Comparison of ENCODE assay signal across 8 mouse cellular contexts in the genomic region with DNA sequence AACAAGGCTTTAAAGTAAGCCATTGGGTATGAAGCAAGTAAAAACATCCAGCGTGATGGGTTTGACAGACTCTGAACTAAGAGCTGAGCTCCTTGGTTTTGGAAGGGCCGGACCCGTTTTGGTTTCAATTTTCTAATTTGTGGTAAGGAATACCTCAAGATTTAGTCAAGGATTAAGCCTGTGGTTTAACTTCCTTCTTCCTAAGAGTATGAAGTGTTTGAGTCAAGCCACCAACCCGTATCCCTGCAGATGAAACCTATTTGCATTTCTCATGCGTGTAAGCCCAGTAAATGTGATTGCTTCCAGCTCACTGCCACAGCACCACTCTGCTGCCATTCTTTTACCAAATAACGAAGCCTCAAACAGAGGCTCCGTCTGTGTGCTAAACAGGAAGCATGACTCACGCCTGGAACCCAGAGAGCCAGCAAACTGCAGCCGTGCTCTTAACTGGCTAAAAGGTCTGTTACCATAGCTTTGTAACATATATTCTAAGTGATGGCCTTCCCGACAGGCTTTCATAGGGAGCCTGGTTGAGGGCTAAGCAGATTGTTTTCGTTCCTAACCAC.
A peak's percentile ranks its signal among the peaks of the same experiment; 100 is the strongest.
DNase-seq lines count a peak whose midpoint lies in the region; ATAC-seq lines count a peak whose summit lies in the region.

No protein-coding gene starts in this region.

- H3K4me2 ChIP-seq in embryonic facial prominence, embryonic 11.5 days (ENCODE audit: low read depth, low read length) = no peak overlapping the region
- H3K4me2 ChIP-seq in heart, embryonic 15.5 days = peak overlapping the region; percentile 18; the same call in 1 of the 2 replicates
- H3K4me2 ChIP-seq in limb, embryonic 12.5 days = peak overlapping the region; percentile 37
- peak overlapping the region; percentile 1; the same call in 1 of the 2 replicates for H3K4me2 ChIP-seq in midbrain, embryonic 16.5 days (ENCODE audit: low read length)

- H3K9me3 ChIP-seq in embryonic facial prominence, embryonic 11.5 days (replicated peaks; ENCODE audit: control insufficient read depth, low read length) = no peaks in the 10 kb centered on the region
- H3K9me3 ChIP-seq in heart, embryonic 15.5 days (replicated peaks) = no peaks in the 10 kb centered on the region
- no peaks in the 10 kb centered on the region for H3K9me3 ChIP-seq in limb, embryonic 12.5 days
- H3K9me3 ChIP-seq in midbrain, embryonic 16.5 days (replicated peaks; ENCODE audit: control insufficient read depth, low read length, poor library complexity, severe bottlenecking) = no peaks in the 10 kb centered on the region

- peak; percentile 35 for DNase-seq in layer of hippocampus, adult 11-12 months (ENCODE audit: low spot score)
- DNase-seq in layer of hippocampus, adult 9-10 months (ENCODE audit: low spot score) = no peak
- peak; percentile 14 for DNase-seq in adrenal gland, adult 8-10 months
- peak; percentile 75 for DNase-seq in embryonic facial prominence, embryonic 11.5 days (ENCODE audit: low spot score)
- no peak for DNase-seq in testis, postnatal 10 days (ENCODE audit: low spot score)

- 24% methylated on average over 11 of the region's 11 CpGs for WGBS in embryonic facial prominence, embryonic 11.5 days
- WGBS in heart, embryonic 15.5 days = 45% methylated on average over 11 of the region's 11 CpGs
- 24% methylated on average over 11 of the region's 11 CpGs for WGBS in limb, embryonic 12.5 days
- WGBS in midbrain, embryonic 16.5 days = 55% methylated on average over 11 of the region's 11 CpGs

- no peak overlapping the region for H3K27ac ChIP-seq in embryonic facial prominence, embryonic 11.5 days (replicated peaks; ENCODE audit: low read depth, low read length)
- H3K27ac ChIP-seq in heart, embryonic 15.5 days = 0 out of 2 replicates have a peak overlapping the region, but pooled peaks have one; percentile 1
- peak overlapping the region; percentile 68; the same call in 1 of the 2 replicates for H3K27ac ChIP-seq in limb, embryonic 12.5 days
- no peak overlapping the region for H3K27ac ChIP-seq in midbrain, embryonic 16.5 days (ENCODE audit: low read length)

- H3K4me1 ChIP-seq in embryonic facial prominence, embryonic 11.5 days (ENCODE audit: control insufficient read depth, insufficient read depth, low read length) = no peaks in the 10 kb centered on the region
- H3K4me1 ChIP-seq in heart, embryonic 15.5 days (replicated peaks) = peaks cover 3% of the 10 kb centered on the region; the same call in 1 of the 2 replicates
- peaks cover 3% of the 10 kb centered on the region; the same call in 1 of the 2 replicates for H3K4me1 ChIP-seq in limb, embryonic 12.5 days (replicated peaks)
- no peaks in the 10 kb centered on the region for H3K4me1 ChIP-seq in midbrain, embryonic 16.5 days (ENCODE audit: control insufficient read depth, insufficient read depth, low read length)

- no peaks in the 10 kb centered on the region for H3K27me3 ChIP-seq in embryonic facial prominence, embryonic 11.5 days (ENCODE audit: control insufficient read depth, insufficient read depth, low read length)
- H3K27me3 ChIP-seq in heart, embryonic 15.5 days = no peaks in the 10 kb centered on the region
- H3K27me3 ChIP-seq in limb, embryonic 12.5 days = no peaks in the 10 kb centered on the region
- no peaks in the 10 kb centered on the region for H3K27me3 ChIP-seq in midbrain, embryonic 16.5 days (ENCODE audit: control insufficient read depth, insufficient read depth, low read depth, low read length)

- peak; percentile 85 for ATAC-seq in embryonic facial prominence, embryonic 11.5 days (replicated peaks; ENCODE audit: insufficient number of reproducible peaks, low FRiP score, low TSS enrichment, low read depth)
- ATAC-seq in heart, embryonic 15.5 days (replicated peaks; ENCODE audit: insufficient number of reproducible peaks, insufficient read depth, low FRiP score, low read depth) = peak; percentile 69; the same call in 1 of the 2 replicates
- ATAC-seq in limb, embryonic 12.5 days (ENCODE audit: insufficient number of reproducible peaks, insufficient read depth, low FRiP score, low TSS enrichment, low read depth) = peak; percentile 67
- no peak for ATAC-seq in midbrain, embryonic 16.5 days

- H3K36me3 ChIP-seq in embryonic facial prominence, embryonic 11.5 days (replicated peaks; ENCODE audit: control insufficient read depth, insufficient read depth, low read depth, low read length) = no peaks in the 10 kb centered on the region
- no peaks in the 10 kb centered on the region for H3K36me3 ChIP-seq in heart, embryonic 15.5 days
- H3K36me3 ChIP-seq in limb, embryonic 12.5 days = no peaks in the 10 kb centered on the region
- H3K36me3 ChIP-seq in midbrain, embryonic 16.5 days (ENCODE audit: control insufficient read depth, insufficient read depth, low read length) = no peaks in the 10 kb centered on the region

- no peak overlapping the region for H3K9ac ChIP-seq in embryonic facial prominence, embryonic 11.5 days (replicated peaks; ENCODE audit: low read length)
- H3K9ac ChIP-seq in heart, embryonic 15.5 days = no peak overlapping the region
- H3K9ac ChIP-seq in limb, embryonic 12.5 days (replicated peaks) = no peak overlapping the region
- H3K9ac ChIP-seq in midbrain, embryonic 16.5 days (ENCODE audit: low read depth, low read length) = no peak overlapping the region

- no peak overlapping the region for H3K4me3 ChIP-seq in embryonic facial prominence, embryonic 11.5 days (ENCODE audit: low read depth, low read length)
- H3K4me3 ChIP-seq in heart, embryonic 15.5 days = no peak overlapping the region
- H3K4me3 ChIP-seq in limb, embryonic 12.5 days (replicated peaks) = 0 out of 2 replicates have a peak overlapping the region, but pooled peaks have one; percentile 2
- no peak overlapping the region for H3K4me3 ChIP-seq in midbrain, embryonic 16.5 days (ENCODE audit: low read depth, low read length)

Comparison
In these comparisons a context has a peak if more than half of its experiments do, and no peak if none do; other contexts are left out.
1. DNase-seq: peak in layer of hippocampus, adult 11-12 months (single experiment), adrenal gland, adult 8-10 months (single experiment) and embryonic facial prominence, embryonic 11.5 days (single experiment); none in layer of hippocampus, adult 9-10 months (single experiment) and testis, postnatal 10 days (single experiment).
2. H3K27ac ChIP-seq: peak in heart, embryonic 15.5 days (single experiment) and limb, embryonic 12.5 days (single experiment); none in embryonic facial prominence, embryonic 11.5 days (single experiment) and midbrain, embryonic 16.5 days (single experiment).